ENCODE assay signal across 9 mouse cellular contexts in the genomic region with DNA sequence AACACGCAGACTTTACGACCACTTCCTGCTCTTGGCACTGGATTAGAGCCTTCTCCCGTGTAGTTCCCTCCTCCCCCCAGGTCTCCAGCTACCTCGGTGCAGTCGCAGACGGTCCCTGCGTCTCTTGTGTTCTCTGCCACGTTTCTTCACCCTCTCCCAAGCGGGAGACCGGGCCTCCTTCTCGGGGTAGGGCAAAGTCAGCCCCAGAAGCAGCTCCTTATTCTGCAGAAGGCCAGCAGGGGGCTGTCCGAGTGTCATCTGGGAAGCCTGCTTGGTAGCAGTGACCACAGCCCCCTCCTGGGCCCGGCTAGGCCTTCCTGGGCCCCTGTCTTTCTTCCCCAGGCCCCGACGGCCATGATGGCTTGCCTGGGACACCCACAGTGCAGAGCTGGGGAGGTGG. TPM values are rescaled to one million over a fixed set of nuclear protein-coding genes. Genes with fewer than 3 reads are reported as not detected.
DNase-seq lines count a peak whose midpoint lies in the region; ATAC-seq lines count a peak whose summit lies in the region.
"Had no signal": no experiment of that assay in that cellular context is flagged by ENCODE, and none has a peak within 500 bp of the region (broad histone marks: within the 10 kb centered on the region; RNA-seq: fewer than 3 reads in every experiment).

No protein-coding gene starts in this region.

- peak; percentile 32 for DNase-seq in cerebellum, adult 9-10 months
- DNase-seq in cerebellum, adult 18-20 months = no peak
- no peak for DNase-seq in liver, embryonic 11.5 days (ENCODE audit: low spot score)
- DNase-seq in naive thymus-derived CD4-positive, alpha-beta T cell, adult 2 months (ENCODE audit: low read depth) = peak; percentile 49
- no peak for DNase-seq in yolk sac, embryonic 10.5 days (ENCODE audit: low spot score)

- no peak overlapping the region for H3K27ac ChIP-seq in embryonic facial prominence, embryonic 15.5 days (replicated peaks)
- peak overlapping the region; percentile 73; the same call in 1 of the 2 replicates for H3K27ac ChIP-seq in hindbrain, embryonic 16.5 days (ENCODE audit: low read depth, low read length)
- H3K27ac ChIP-seq in liver, embryonic 11.5 days (ENCODE audit: low read depth, low read length) = no peak overlapping the region
- H3K27ac ChIP-seq: macrophage had no signal

- peak; percentile 46 for ATAC-seq in CD4-positive, CD25-positive, alpha-beta regulatory T cell, adult 4 months
- no peak; the same call in 1 of the 2 replicates for ATAC-seq in embryonic facial prominence, embryonic 15.5 days (ENCODE audit: insufficient number of reproducible peaks, low FRiP score, low TSS enrichment, low read depth)
- peak; percentile 4; the same call in 1 of the 2 replicates for ATAC-seq in hindbrain, embryonic 16.5 days
- peak; percentile 33; the same call in 1 of the 2 replicates for ATAC-seq in liver, embryonic 11.5 days (replicated peaks; ENCODE audit: low FRiP score)

- peaks cover 6% of the 10 kb centered on the region; the same call in 1 of the 2 replicates for H3K4me1 ChIP-seq in embryonic facial prominence, embryonic 15.5 days
- peaks cover 9% of the 10 kb centered on the region for H3K4me1 ChIP-seq in hindbrain, embryonic 16.5 days (ENCODE audit: control insufficient read depth, insufficient read depth, low read depth, low read length)
- no peaks in the 10 kb centered on the region for H3K4me1 ChIP-seq in liver, embryonic 11.5 days (replicated peaks; ENCODE audit: control insufficient read depth, insufficient read depth, low read length)

- H3K36me3 ChIP-seq in embryonic facial prominence, embryonic 15.5 days = no peaks in the 10 kb centered on the region
- peaks cover 4% of the 10 kb centered on the region; the same call in 1 of the 2 replicates for H3K36me3 ChIP-seq in hindbrain, embryonic 16.5 days (ENCODE audit: control insufficient read depth, insufficient read depth, low read length)
- no peaks in the 10 kb centered on the region for H3K36me3 ChIP-seq in liver, embryonic 11.5 days (ENCODE audit: control insufficient read depth, insufficient read depth, low read length)

- no peak overlapping the region for H3K4me3 ChIP-seq in embryonic facial prominence, embryonic 15.5 days (replicated peaks)
- no peak overlapping the region for H3K4me3 ChIP-seq in hindbrain, embryonic 16.5 days (ENCODE audit: low read length)
- no peak overlapping the region for H3K4me3 ChIP-seq in liver, embryonic 11.5 days (ENCODE audit: low read depth, low read length)

- H3K9ac ChIP-seq in embryonic facial prominence, embryonic 15.5 days = no peak overlapping the region
- peak overlapping the region; percentile 51 for H3K9ac ChIP-seq in hindbrain, embryonic 16.5 days (ENCODE audit: low read depth, low read length)
- no peak overlapping the region for H3K9ac ChIP-seq in liver, embryonic 11.5 days (ENCODE audit: low read depth, low read length)

- peak overlapping the region; percentile 17; the same call in 1 of the 2 replicates for H3K4me2 ChIP-seq in embryonic facial prominence, embryonic 15.5 days (replicated peaks)
- no peak overlapping the region for H3K4me2 ChIP-seq in hindbrain, embryonic 16.5 days (ENCODE audit: low read length)
- H3K4me2 ChIP-seq in liver, embryonic 11.5 days = peak overlapping the region; percentile 18; the same call in 1 of the 2 replicates

- WGBS in embryonic facial prominence, embryonic 15.5 days = 3% methylated on average over 15 of the region's 15 CpGs
- 7% methylated on average over 15 of the region's 15 CpGs for WGBS in hindbrain, embryonic 16.5 days
- 3% methylated on average over 15 of the region's 15 CpGs for WGBS in liver, embryonic 11.5 days

- peaks cover 9% of the 10 kb centered on the region; the same call in 1 of the 2 replicates for H3K27me3 ChIP-seq in embryonic facial prominence, embryonic 15.5 days
- no peaks in the 10 kb centered on the region for H3K27me3 ChIP-seq in hindbrain, embryonic 16.5 days (replicated peaks; ENCODE audit: control insufficient read depth, insufficient read depth, low read length)
- H3K27me3 ChIP-seq in liver, embryonic 11.5 days (replicated peaks; ENCODE audit: control insufficient read depth, insufficient read depth, low read length) = peaks cover 3% of the 10 kb centered on the region

- no peaks in the 10 kb centered on the region for H3K9me3 ChIP-seq in embryonic facial prominence, embryonic 15.5 days (replicated peaks)
- no peaks in the 10 kb centered on the region for H3K9me3 ChIP-seq in hindbrain, embryonic 16.5 days (ENCODE audit: control insufficient read depth, low read length)
- H3K9me3 ChIP-seq in liver, embryonic 11.5 days (ENCODE audit: control insufficient read depth, low read length) = no peaks in the 10 kb centered on the region; the same call in 1 of the 2 replicates

RNA-seq across cellular contexts. Expression of gene Mad2l2, which starts 14.7 kb away (rescaled TPM):
- 10 to 100 TPM; 35.8 to 41.2 TPM for polyA plus RNA-seq in CD4-positive, CD25-positive, alpha-beta regulatory T cell, adult 4 months (2017; shearing (Covaris generic))
- 52.7 and 53.1 TPM in 2 replicates for polyA plus RNA-seq in embryonic facial prominence, embryonic 15.5 days (2015; fragmentation: Nextera tagmentation; extraction: Ambion mirVana)
- 98.0 and 105 TPM in 2 replicates for polyA plus RNA-seq in hindbrain, embryonic 16.5 days (2015; fragmentation: Nextera tagmentation; extraction: Ambion mirVana)
- 41.4 and 44.7 TPM in 2 replicates for polyA plus RNA-seq in liver, embryonic 11.5 days (2014; fragmentation: Nextera tagmentation; extraction: Ambion mirVana)

RNA-seq across cellular contexts. Expression of gene Draxin, which starts 15.0 kb away (rescaled TPM):
- not detected for polyA plus RNA-seq in CD4-positive, CD25-positive, alpha-beta regulatory T cell, adult 4 months (2017; shearing (Covaris generic))
- 0.63 and 0.79 TPM in 2 replicates for polyA plus RNA-seq in embryonic facial prominence, embryonic 15.5 days (2015; fragmentation: Nextera tagmentation; extraction: Ambion mirVana)
- 12.0 and 14.9 TPM in 2 replicates for polyA plus RNA-seq in hindbrain, embryonic 16.5 days (2015; fragmentation: Nextera tagmentation; extraction: Ambion mirVana)
- polyA plus RNA-seq in liver, embryonic 11.5 days (2014; fragmentation: Nextera tagmentation; extraction: Ambion mirVana) = 0.12 and 0.31 TPM in 2 replicates
- polyA plus RNA-seq: macrophage had no signal

RNA-seq across cellular contexts. Expression of gene Agtrap, which starts 27.6 kb away (rescaled TPM):
- polyA plus RNA-seq in CD4-positive, CD25-positive, alpha-beta regulatory T cell, adult 4 months (2017; shearing (Covaris generic)) = 10 to 100 TPM; 19.0 to 20.0 TPM
- 14.2 and 15.6 TPM in 2 replicates for polyA plus RNA-seq in embryonic facial prominence, embryonic 15.5 days (2015; fragmentation: Nextera tagmentation; extraction: Ambion mirVana)
- polyA plus RNA-seq in hindbrain, embryonic 16.5 days (2015; fragmentation: Nextera tagmentation; extraction: Ambion mirVana) = 7.4 and 9.3 TPM in 2 replicates
- 18.3 and 20.9 TPM in 2 replicates for polyA plus RNA-seq in liver, embryonic 11.5 days (2014; fragmentation: Nextera tagmentation; extraction: Ambion mirVana)

RNA-seq across cellular contexts. Expression of gene Fbxo6, which starts 36.5 kb away (rescaled TPM):
- 10 to 100 TPM; 44.1 to 56.6 TPM for polyA plus RNA-seq in CD4-positive, CD25-positive, alpha-beta regulatory T cell, adult 4 months (2017; shearing (Covaris generic))
- polyA plus RNA-seq in embryonic facial prominence, embryonic 15.5 days (2015; fragmentation: Nextera tagmentation; extraction: Ambion mirVana) = 20.5 and 22.8 TPM in 2 replicates
- 20.3 and 22.9 TPM in 2 replicates for polyA plus RNA-seq in hindbrain, embryonic 16.5 days (2015; fragmentation: Nextera tagmentation; extraction: Ambion mirVana)
- 30.6 and 34.4 TPM in 2 replicates for polyA plus RNA-seq in liver, embryonic 11.5 days (2014; fragmentation: Nextera tagmentation; extraction: Ambion mirVana)

RNA-seq across cellular contexts. Expression of gene Fbxo44, which starts 44.8 kb away (rescaled TPM):
- 1 to 10 TPM; 2.2 to 2.6 TPM for polyA plus RNA-seq in CD4-positive, CD25-positive, alpha-beta regulatory T cell, adult 4 months (2017; shearing (Covaris generic))
- polyA plus RNA-seq in embryonic facial prominence, embryonic 15.5 days (2015; fragmentation: Nextera tagmentation; extraction: Ambion mirVana) = 7.8 and 9.2 TPM in 2 replicates
- polyA plus RNA-seq in hindbrain, embryonic 16.5 days (2015; fragmentation: Nextera tagmentation; extraction: Ambion mirVana) = 104 and 114 TPM in 2 replicates
- 2.9 and 3.0 TPM in 2 replicates for polyA plus RNA-seq in liver, embryonic 11.5 days (2014; fragmentation: Nextera tagmentation; extraction: Ambion mirVana)

Comparison
In these comparisons a context has a peak if more than half of its experiments do, and no peak if none do; other contexts are left out.
1. DNase-seq: peak in cerebellum, adult 9-10 months (single experiment) and naive thymus-derived CD4-positive, alpha-beta T cell, adult 2 months (single experiment); none in cerebellum, adult 18-20 months (0 of 2), liver, embryonic 11.5 days (single experiment) and yolk sac, embryonic 10.5 days (single experiment).